Mouse (Mus musculus) embryonic facial prominence, embryonic 13.5 days (tissue): ENCODE measurements at regions not wholly inside any gene's neighbourhood (a gene's known extent, or its start where the extent isn't known, plus 50 kb on each side); places are given as distances from the start of the nearest gene placed in this dataset.

Source experiments
- ATAC-seq: fragments of 200-750 bp; cut with Nextera tagmentation; 2 replicates; pipeline ENCODE4 v1.8.0; 2017; ENCODE audit warnings: low read depth; ENCODE audit not compliant: insufficient number of reproducible peaks, insufficient read depth, low FRiP score, low TSS enrichment
- H3K27ac ChIP-seq: fragments of 300-500 bp; sonication (generic); 2 replicates; pipeline ENCODE4 v1.5.1; 2015; ENCODE audit warnings: moderate library complexity, mild to moderate bottlenecking, inconsistent platforms
- H3K27me3 ChIP-seq: fragments of 300-500 bp; sonication (generic); 2 replicates; pipeline ENCODE4 v1.6.1; 2015; ENCODE audit warnings: mild to moderate bottlenecking, inconsistent platforms
- H3K36me3 ChIP-seq: fragments of 300-500 bp; sonication (generic); 2 replicates; pipeline ENCODE4 v1.6.1; 2015; ENCODE audit warnings: mild to moderate bottlenecking, inconsistent platforms
- H3K4me1 ChIP-seq: fragments of 300-500 bp; sonication (generic); 2 replicates; pipeline ENCODE4 v1.6.1; 2015; ENCODE audit warnings: inconsistent platforms
- H3K4me2 ChIP-seq: fragments of 300-500 bp; sonication (generic); 2 replicates; pipeline ENCODE4 v1.6.1; 2015; ENCODE audit warnings: moderate library complexity, mild to moderate bottlenecking, inconsistent platforms
- H3K4me3 ChIP-seq: fragments of 300-500 bp; sonication (generic); 2 replicates; pipeline ENCODE4 v1.5.1; 2015; ENCODE audit warnings: mild to moderate bottlenecking, inconsistent platforms
- H3K9ac ChIP-seq: fragments of 300-500 bp; sonication (generic); 2 replicates; pipeline ENCODE4 v1.6.1; 2015; ENCODE audit warnings: mild to moderate bottlenecking, inconsistent platforms
- H3K9me3 ChIP-seq: fragments of 300-500 bp; sonication (generic); 2 replicates; pipeline ENCODE4 v1.6.1; 2016; ENCODE audit warnings: inconsistent platforms
- WGBS: fragments of 180-500 bp; shearing (Covaris S2); methylation state at CpG from one replicate; pipeline ENCODE4 v1.1.7; 2015; ENCODE audit warnings: mixed read lengths; 5-methylcytosine and 5-hydroxymethylcytosine counted together

GRCm38 (mm10) chr7:67895166-67895565 is 57.5 kb upstream of the Igf1r start:
- no peak overlapping the region for H3K4me3 ChIP-seq
- no peak overlapping the region for H3K4me2 ChIP-seq
- H3K27ac ChIP-seq, result no peak overlapping the region
- no peaks in the 10 kb centered on the region for H3K27me3 ChIP-seq
- ATAC-seq, result no peak
- H3K9ac ChIP-seq, result no peak overlapping the region
- 80% methylated on average over 3 of the region's 3 CpGs for WGBS
- no peaks in the 10 kb centered on the region for H3K4me1 ChIP-seq
- H3K9me3 ChIP-seq, result no peaks in the 10 kb centered on the region
- no peaks in the 10 kb centered on the region for H3K36me3 ChIP-seq

- ATAC-seq, result no peak
- no peaks in the 10 kb centered on the region for H3K4me1 ChIP-seq
- 56% methylated on average over 3 of the region's 3 CpGs for WGBS
- H3K27me3 ChIP-seq, result no peaks in the 10 kb centered on the region
- H3K4me2 ChIP-seq, result no peak overlapping the region
- no peak overlapping the region for H3K4me3 ChIP-seq
- H3K27ac ChIP-seq, result no peak overlapping the region
- H3K9me3 ChIP-seq, result no peaks in the 10 kb centered on the region
- no peaks in the 10 kb centered on the region for H3K36me3 ChIP-seq
- no peak overlapping the region for H3K9ac ChIP-seq
Observed at GRCm38 (mm10) chr7:67892917-67893316, 59.7 kb upstream of the Igf1r start.

DNA sequence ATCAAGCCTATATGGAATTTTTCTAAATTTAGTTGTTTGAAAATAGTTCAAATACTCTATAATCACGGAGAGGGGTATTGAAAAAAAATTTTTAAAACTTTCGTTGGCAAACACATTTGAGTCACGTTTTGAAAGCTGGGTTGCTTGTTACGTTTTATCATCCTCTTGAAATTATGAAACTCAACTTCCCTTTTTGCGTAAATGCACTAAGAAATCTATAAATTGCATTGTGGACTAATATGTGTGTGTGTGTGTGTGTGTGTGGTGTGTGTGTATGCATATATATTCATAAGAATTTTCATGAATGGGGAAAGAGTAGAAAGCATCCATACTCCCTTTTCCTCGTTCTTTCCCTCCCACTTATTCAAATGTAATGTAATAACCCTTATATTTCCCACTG is 69.6 kb upstream of the Igf1r start:
- Histone ChIP-seq H3K27ac (no peak overlapping the region), H3K36me3 (no peaks in the 10 kb centered on the region), H3K4me1 (peaks cover 5% of the 10 kb centered on the region; the same call in 1 of the 2 replicates), H3K4me2 (no peak overlapping the region), H3K9ac (no peak overlapping the region), H3K4me3 (no peak overlapping the region), H3K27me3 (no peaks in the 10 kb centered on the region), H3K9me3 (no peaks in the 10 kb centered on the region)
- 74% methylated on average over 6 of the region's 6 CpGs for WGBS
- ATAC-seq, result no peak

DNA sequence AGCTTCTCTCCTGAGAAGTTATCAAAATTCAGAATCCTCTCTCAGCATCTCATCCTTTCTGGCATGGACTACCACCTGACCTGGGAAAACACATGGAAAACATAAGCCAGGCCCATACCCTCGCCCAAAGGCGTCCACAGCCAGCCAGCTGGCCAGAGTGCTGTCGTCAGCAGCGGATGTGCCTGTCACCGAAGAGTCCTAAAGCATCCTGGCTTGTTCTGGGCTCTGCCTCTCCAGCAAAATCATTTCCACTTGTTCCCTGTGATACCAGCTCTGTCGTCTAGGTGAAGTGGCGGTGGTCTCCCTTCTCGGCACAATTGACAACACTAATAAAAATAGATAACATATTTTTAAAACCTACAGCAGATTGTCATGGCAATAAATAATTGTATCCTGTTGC is 70.0 kb upstream of the Igf1r start:
- Histone ChIP-seq H3K4me3 (no peak overlapping the region), H3K4me2 (no peak overlapping the region), H3K4me1 (peaks cover 5% of the 10 kb centered on the region; the same call in 1 of the 2 replicates), H3K27me3 (no peaks in the 10 kb centered on the region), H3K9me3 (no peaks in the 10 kb centered on the region), H3K27ac (no peak overlapping the region), H3K9ac (no peak overlapping the region), H3K36me3 (no peaks in the 10 kb centered on the region)
- WGBS, result 62% methylated on average over 8 of the region's 8 CpGs
- ATAC-seq, result no peak

DNA sequence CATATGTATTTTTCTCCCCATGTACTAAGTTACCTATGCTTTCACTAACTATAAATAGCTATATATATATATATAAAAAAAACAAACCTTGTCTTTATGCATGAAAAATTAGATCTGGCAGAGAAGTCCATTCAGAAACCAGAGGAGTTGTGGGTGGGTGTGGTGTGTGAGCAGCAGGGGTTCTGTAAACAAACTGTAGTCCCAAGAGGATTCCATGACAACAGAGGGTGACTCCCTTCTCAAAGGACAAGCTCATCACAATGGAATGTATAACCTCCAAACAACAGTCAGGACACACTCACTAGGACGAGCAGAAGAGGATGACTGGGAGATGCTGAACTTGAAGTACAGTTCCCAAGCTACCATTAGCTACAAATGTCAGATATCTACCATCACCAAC is 74.4 kb upstream of the Igf1r start:
- 65% methylated on average over 1 of the region's 1 CpGs for WGBS
- Histone ChIP-seq H3K9me3 (no peaks in the 10 kb centered on the region), H3K36me3 (no peaks in the 10 kb centered on the region), H3K9ac (no peak overlapping the region), H3K27me3 (no peaks in the 10 kb centered on the region), H3K27ac (no peak overlapping the region), H3K4me2 (no peak overlapping the region), H3K4me3 (no peak overlapping the region), H3K4me1 (peaks cover 5% of the 10 kb centered on the region; the same call in 1 of the 2 replicates)
- no peak for ATAC-seq

- Histone ChIP-seq H3K27me3 (no peaks in the 10 kb centered on the region), H3K9ac (no peak overlapping the region), H3K4me2 (no peak overlapping the region), H3K9me3 (no peaks in the 10 kb centered on the region), H3K4me1 (peaks cover 5% of the 10 kb centered on the region; the same call in 1 of the 2 replicates), H3K36me3 (no peaks in the 10 kb centered on the region), H3K27ac (no peak overlapping the region), H3K4me3 (no peak overlapping the region)
- no peak for ATAC-seq
- WGBS, result 73% methylated on average over 3 of the region's 3 CpGs
Observed at GRCm38 (mm10) chr7:67877587-67877986, 75.0 kb upstream of the Igf1r start.

- Histone ChIP-seq H3K9ac (no peak overlapping the region), H3K9me3 (no peaks in the 10 kb centered on the region), H3K4me2 (no peak overlapping the region), H3K27ac (no peak overlapping the region), H3K27me3 (no peaks in the 10 kb centered on the region), H3K4me3 (no peak overlapping the region), H3K36me3 (no peaks in the 10 kb centered on the region), H3K4me1 (peaks cover 5% of the 10 kb centered on the region; the same call in 1 of the 2 replicates)
- no peak for ATAC-seq
- 53% methylated on average over 14 of the region's 14 CpGs for WGBS
Observed at GRCm38 (mm10) chr7:67854080-67855022, 94.8 kb upstream of the Synm start.

DNA sequence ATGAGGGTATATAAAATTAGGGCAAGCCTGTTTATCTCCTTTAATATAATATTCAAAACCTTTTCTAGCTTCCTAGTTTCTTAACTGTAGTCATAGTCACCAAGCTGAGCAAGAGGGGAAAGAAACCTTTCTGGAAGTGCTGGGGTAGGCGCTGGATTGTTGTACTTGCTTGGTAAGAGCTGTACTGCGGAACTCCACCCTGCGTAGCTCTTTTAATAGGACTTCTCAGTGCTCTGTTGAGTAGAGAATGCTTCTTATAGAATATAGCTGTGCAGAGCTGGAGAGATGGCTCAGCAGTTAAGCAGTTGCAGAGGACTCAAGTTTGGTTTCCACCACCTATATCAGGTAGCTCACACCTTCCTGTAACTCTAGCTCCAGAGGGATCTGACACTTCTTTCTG is 93.3 kb upstream of the Synm start:
- WGBS, result 92% methylated on average over 3 of the region's 3 CpGs
- ATAC-seq, result no peak
- no peaks in the 10 kb centered on the region for H3K36me3 ChIP-seq

DNA sequence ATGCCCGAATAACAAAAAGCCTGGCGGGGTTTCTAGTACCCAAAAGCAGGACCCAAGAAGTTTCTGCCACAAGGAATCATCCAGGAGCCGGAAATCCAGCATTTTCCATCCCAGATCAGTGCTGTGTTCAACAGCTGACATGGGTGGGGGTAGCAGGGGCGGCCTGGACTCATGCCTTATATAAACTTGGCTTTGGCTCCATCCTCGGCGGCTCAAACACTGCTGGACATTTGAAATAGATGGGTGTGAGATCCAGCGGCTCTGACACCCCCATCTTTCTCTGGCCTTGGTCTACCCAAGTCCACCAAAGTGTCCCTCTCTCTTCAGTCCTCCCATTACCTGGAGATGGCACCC is 89.9 kb upstream of the Synm start:
- no peak for ATAC-seq
- Histone ChIP-seq H3K4me1 (peaks cover 9% of the 10 kb centered on the region; the same call in 1 of the 2 replicates), H3K9me3 (no peaks in the 10 kb centered on the region), H3K4me2 (peak overlapping the region; percentile 62), H3K27me3 (peaks cover 5% of the 10 kb centered on the region; the same call in 1 of the 2 replicates), H3K27ac (peak overlapping the region; percentile 14; the same call in 1 of the 2 replicates), H3K36me3 (no peaks in the 10 kb centered on the region), H3K4me3 (peak overlapping the region; percentile 44), H3K9ac (peak overlapping the region; percentile 70)
- 13% methylated on average over 7 of the region's 7 CpGs for WGBS

More for the DNA sequence above, 93.3 kb upstream of the Synm start:
- Histone ChIP-seq H3K27ac (no peak overlapping the region), H3K4me2 (no peak overlapping the region), H3K9ac (no peak overlapping the region), H3K4me3 (no peak overlapping the region), H3K9me3 (no peaks in the 10 kb centered on the region), H3K4me1 (peaks cover 9% of the 10 kb centered on the region; the same call in 1 of the 2 replicates), H3K27me3 (no peaks in the 10 kb centered on the region)

- Histone ChIP-seq H3K27me3 (peaks cover 5% of the 10 kb centered on the region; the same call in 1 of the 2 replicates), H3K27ac (peak overlapping the region; percentile 14; the same call in 1 of the 2 replicates), H3K9ac (peak overlapping the region; percentile 70), H3K9me3 (no peaks in the 10 kb centered on the region), H3K4me1 (peaks cover 9% of the 10 kb centered on the region; the same call in 1 of the 2 replicates), H3K36me3 (no peaks in the 10 kb centered on the region), H3K4me3 (peak overlapping the region; percentile 44), H3K4me2 (peak overlapping the region; percentile 62)
- ATAC-seq, result peak; percentile 75
- WGBS, result 4% methylated on average over 35 of the region's 35 CpGs
Observed at GRCm38 (mm10) chr7:67848589-67849508, 89.3 kb upstream of the Synm start.

GRCm38 (mm10) chr7:67846796-67847195 is 87.3 kb upstream of the Synm start:
- ATAC-seq, result peak; percentile 63; the same call in 1 of the 2 replicates
- H3K4me2 ChIP-seq, result no peak overlapping the region
- no peak overlapping the region for H3K9ac ChIP-seq
- no peaks in the 10 kb centered on the region for H3K9me3 ChIP-seq
- no peak overlapping the region for H3K27ac ChIP-seq
- 8% methylated on average over 8 of the region's 8 CpGs for WGBS
- H3K36me3 ChIP-seq, result no peaks in the 10 kb centered on the region
- H3K4me3 ChIP-seq, result no peak overlapping the region
- H3K4me1 ChIP-seq, result peaks cover 9% of the 10 kb centered on the region; the same call in 1 of the 2 replicates
- H3K27me3 ChIP-seq, result peaks cover 5% of the 10 kb centered on the region; the same call in 1 of the 2 replicates
